Mouse (Mus musculus): ENCODE results near the gene Slc16a5. TPM values are rescaled to one million over a fixed set of nuclear protein-coding genes. Genes with fewer than 3 reads are reported as not detected.
"Not testable (repeated sequence)": the region's sequence is repeated elsewhere in the genome, so short reads cannot be mapped to it uniquely, and the experiment has no call there.

Slc16a5 gene
- total RNA-seq, 2 experiments from 2014 or later = not detected

DNA sequence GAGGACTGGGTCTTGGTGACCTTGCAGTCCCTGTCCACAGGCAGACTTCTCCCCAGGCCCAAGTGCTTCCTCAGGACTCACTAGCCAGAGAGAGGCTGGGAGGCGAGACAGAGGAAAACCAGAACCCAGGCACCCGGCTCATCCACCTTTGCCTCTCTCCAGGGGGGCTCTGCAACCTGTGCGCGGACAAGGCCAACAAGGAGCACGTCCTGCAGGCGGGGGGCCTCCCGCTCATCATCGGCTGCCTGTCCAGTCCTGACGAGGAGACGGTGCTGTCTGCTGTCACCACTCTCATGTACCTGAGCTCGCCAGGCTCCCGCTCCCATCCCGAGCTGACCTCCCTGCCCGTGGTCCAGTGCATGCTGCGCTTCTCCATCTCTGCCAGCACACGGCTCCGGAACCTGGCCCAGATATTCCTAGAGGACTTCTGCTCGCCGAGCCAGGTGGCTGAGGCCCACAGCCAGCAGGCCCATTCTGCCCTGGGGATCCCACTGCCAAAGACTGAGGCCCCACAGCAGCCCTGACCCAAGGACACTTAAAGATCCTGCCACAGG is 26.4 kb downstream of the Slc16a5 start:
- Histone ChIP-seq H3K27ac (no peak overlapping the region), H3K4me3 (no peak overlapping the region)
- DNase-seq (ENCODE audit: extremely low spot score in 1 of 2, low spot score in 2 of 2) = no peak
- intact Hi-C loops (cut with DNase I) = loop anchor here (10.0 kb wide), 1 partner anchor 226 kb away; no protein-coding TSS in a partner anchor
- TF ChIP-seq CTCF (IDR thresholded peaks at IDR 0.05) = no peak

DNA sequence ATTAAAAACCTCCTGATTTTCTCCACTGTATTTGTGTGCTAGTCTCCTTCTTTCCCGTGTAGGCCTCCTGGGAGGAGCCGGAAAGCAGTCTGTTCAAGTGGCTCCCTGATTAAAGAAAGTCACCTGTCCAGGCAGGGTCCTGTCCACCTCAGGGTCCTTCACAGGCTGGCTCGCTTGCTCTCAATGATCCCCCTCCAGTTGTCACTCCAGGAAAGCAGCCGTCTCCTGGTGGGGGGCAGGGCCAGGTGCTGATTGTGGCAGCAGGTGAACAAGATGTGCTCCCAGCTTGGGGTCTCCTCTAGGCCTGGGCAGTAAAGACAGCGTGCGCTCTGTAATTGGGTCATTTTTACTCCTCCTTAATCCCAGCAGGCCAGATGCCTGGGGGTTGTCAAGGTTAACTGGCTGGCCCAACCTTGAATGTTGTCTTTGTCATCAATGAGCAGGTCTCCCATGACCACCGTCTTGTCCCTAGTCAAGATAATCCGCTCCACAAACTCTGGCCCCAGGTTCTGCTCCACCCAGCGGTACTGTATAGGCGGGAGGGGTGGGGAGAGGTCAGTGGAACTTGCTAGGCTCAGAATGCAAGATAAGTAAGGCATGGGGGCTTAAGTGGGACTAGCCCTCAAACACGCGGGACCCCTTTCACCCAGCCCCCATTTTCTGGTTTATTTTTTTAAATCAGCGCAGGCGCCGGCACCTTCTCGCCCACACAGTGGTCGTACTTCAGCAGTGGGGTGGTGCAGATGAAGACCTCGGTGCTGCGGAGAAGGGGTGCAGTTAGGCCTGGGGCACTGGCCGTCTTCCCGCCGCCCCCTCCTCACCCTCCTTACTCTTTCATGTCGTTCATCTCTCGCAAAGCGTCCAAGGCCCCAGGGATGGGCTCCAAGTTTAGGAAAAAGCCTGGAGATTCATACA is 28.4 kb downstream of the Slc16a5 start:
- no peak for TF ChIP-seq CTCF (IDR thresholded peaks at IDR 0.05)
- intact Hi-C loops (cut with DNase I) = loop anchor here (1.0 to 10.0 kb wide), 2 partner anchors 24 to 324 kb away; partner anchors contain the start of genes Caskin2, Jpt1 and Tsen54
- H3K27ac ChIP-seq = peak overlapping the region; percentile 82
- peak overlapping the region; percentile 66 for H3K4me3 ChIP-seq
- DNase-seq (ENCODE audit: extremely low spot score in 1 of 2, low spot score in 2 of 2) = no peak

DNA sequence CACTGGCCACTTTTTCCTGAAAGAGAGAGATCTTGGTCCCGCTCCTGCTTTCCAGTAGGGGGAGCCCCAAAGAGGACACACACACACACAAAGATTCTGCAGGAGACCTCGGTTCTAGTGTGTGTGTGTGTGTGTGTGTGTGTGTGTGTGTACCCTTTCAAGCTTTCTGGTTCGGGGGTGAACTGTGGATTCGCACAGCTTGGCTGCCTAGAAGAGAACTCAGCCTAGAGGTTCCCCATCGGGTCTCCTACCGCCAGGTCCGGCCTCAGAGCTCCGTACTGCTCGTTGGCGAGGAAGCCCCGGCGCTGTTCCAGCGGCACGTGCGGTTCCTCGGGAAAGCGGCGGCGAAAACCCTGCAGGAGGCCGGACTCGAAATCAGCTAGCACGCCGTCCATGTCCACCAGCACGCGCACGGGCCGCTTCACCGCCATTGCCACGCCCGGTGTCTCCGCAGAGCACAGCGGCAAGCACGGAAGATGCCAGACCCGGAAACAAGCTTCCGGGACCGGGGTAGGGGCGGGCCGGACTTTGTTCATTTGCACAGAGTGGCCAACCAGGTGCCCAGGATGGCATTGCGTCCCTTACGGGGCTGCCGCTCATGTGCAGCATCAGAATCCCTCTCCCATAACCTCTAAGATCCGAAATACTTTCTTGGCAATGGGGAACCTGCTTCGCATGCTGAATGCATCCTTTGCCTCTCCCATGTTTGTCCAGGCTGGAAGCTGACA is 29.2 kb downstream of the Slc16a5 start, which contains the start of gene Nt5c:
Gene Nt5c, minus strand, starts transcription at position 507 of the 728 bp plus-strand sequence.
- Histone ChIP-seq H3K4me3 (peak within 1 kb of the TSS; percentile 66), H3K27ac (peak within 1 kb of the TSS; percentile 82)
- TF ChIP-seq CTCF (IDR thresholded peaks at IDR 0.05) = peak; percentile 80
- DNase-seq (ENCODE audit: extremely low spot score in 1 of 2, low spot score in 2 of 2) = peak; percentile 82 to 84
- intact Hi-C loops (cut with DNase I) = loop anchor here (1.0 to 10.0 kb wide), 3 partner anchors 23 to 323 kb away; partner anchors contain the start of genes Caskin2, Jpt1, Sumo2 and Tsen54

GRCm38 (mm10) chr11:115492387-115492786 is 30.1 kb downstream of the Slc16a5 start:
- TF ChIP-seq CTCF (IDR thresholded peaks at IDR 0.05) = no peak
- intact Hi-C loops (cut with DNase I) = loop anchor here (1.0 to 10.0 kb wide), 2 partner anchors 44 to 322 kb away; partner anchors contain the start of genes Caskin2, Sumo2 and Tsen54
- H3K27ac ChIP-seq = peak overlapping the region; percentile 82
- peak overlapping the region; percentile 66 for H3K4me3 ChIP-seq
- DNase-seq (ENCODE audit: extremely low spot score in 1 of 2, low spot score in 2 of 2) = no peak

- H3K27ac ChIP-seq; H3K4me3 ChIP-seq; DNase-seq (ENCODE audit: extremely low spot score in 1 of 2, low spot score in 2 of 2): not testable (repeated sequence)
- intact Hi-C loops (cut with DNase I) = loop anchor here (10.0 kb wide), 1 partner anchor 318 kb away; the partner anchor contains the start of genes Caskin2 and Tsen54
Measured at GRCm38 (mm10) chr11:115496559-115496958, 34.3 kb downstream of the Slc16a5 start.

DNA sequence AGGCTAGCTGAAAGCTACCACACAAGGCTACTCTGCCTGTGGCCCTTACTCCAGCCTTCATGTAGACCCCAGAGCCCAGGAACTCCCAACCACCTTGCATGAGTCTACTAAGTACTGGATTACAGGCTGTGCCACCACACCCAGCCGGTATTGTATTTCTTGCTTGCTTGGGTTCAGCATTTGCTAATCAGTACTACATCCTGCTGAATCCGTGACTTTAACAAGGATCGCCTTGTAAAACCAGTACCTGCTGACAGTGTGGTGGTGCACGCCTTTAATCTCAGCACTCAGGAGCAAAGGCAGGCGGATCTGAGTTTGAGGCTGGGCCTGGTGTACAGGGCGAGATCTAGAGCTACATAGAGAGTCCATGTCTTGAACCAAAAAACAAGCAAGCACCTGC is 40.4 kb downstream of the Slc16a5 start:
- intact Hi-C loops (cut with DNase I) = no loop called here
- Histone ChIP-seq H3K27ac (no peak overlapping the region), H3K4me3 (no peak overlapping the region)
- TF ChIP-seq CTCF (IDR thresholded peaks at IDR 0.05) = no peak
- no peak for DNase-seq (ENCODE audit: extremely low spot score in 1 of 2, low spot score in 2 of 2)

GRCm38 (mm10) chr11:115506586-115506985 is 44.3 kb downstream of the Slc16a5 start:
- no peak overlapping the region for H3K4me3 ChIP-seq
- no peak overlapping the region for H3K27ac ChIP-seq
- intact Hi-C loops (cut with DNase I) = no loop called here
- TF ChIP-seq CTCF (IDR thresholded peaks at IDR 0.05) = no peak
- DNase-seq (ENCODE audit: extremely low spot score in 1 of 2, low spot score in 2 of 2) = no peak

- intact Hi-C loops (cut with DNase I) = no loop called here
- DNase-seq (ENCODE audit: extremely low spot score in 1 of 2, low spot score in 2 of 2) = no peak
- H3K27ac ChIP-seq = no peak overlapping the region
- no peak for TF ChIP-seq CTCF (IDR thresholded peaks at IDR 0.05)
- H3K4me3 ChIP-seq = no peak overlapping the region
Measured at GRCm38 (mm10) chr11:115508061-115508460, 45.8 kb downstream of the Slc16a5 start.

- DNase-seq (ENCODE audit: extremely low spot score in 1 of 2, low spot score in 2 of 2) = no peak
- H3K4me3 ChIP-seq = no peak overlapping the region
- intact Hi-C loops (cut with DNase I) = no loop called here
Measured at GRCm38 (mm10) chr11:115509773-115510506, 47.7 kb downstream of the Slc16a5 start.

DNA sequence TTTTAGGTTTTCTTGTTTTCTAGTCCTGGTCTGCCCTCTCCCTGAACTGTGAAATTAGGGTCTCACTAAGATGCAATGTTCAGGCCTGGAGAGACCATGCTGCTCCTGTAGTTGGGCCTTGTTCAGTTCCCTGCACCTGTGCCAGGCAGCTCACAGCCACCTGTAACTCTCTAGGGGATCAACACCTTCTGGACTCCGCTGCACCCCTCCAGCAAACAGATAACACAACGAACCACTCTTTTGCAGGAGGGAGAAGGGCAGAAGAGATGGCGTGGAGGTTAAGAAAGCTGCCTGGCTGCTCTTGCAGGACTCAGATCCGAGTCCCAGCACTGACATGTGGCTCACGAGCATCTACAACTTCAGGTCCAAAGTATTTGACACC is 48.2 kb downstream of the Slc16a5 start:
- no peak for DNase-seq (ENCODE audit: extremely low spot score in 1 of 2, low spot score in 2 of 2)
- intact Hi-C loops (cut with DNase I) = no loop called here
- Histone ChIP-seq H3K27ac (no peak overlapping the region), H3K4me3 (no peak overlapping the region)
- no peak for TF ChIP-seq CTCF (IDR thresholded peaks at IDR 0.05)

More at GRCm38 (mm10) chr11:115509773-115510506, 47.7 kb downstream of the Slc16a5 start:
- no peak for TF ChIP-seq CTCF (IDR thresholded peaks at IDR 0.05)
- no peak overlapping the region for H3K27ac ChIP-seq

DNA sequence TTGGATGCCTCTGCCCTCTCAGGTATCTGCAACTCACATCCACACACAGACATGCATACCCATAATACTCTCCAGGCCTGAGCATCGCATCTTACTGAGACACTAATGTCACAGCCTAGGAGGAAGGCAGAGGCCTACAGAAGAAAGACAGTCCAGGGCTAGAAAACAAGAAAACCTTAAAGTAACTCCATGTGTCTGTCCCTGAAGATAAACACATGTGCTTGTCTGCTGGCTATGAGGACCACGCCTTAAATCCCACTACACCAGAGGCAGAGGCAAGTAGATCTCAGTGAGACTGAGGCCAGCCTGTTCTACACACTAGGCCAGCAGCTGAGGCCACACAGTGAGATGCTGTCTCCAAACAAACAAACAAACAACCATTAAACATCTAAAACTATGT is 48.8 kb downstream of the Slc16a5 start:
- Histone ChIP-seq H3K4me3 (no peak overlapping the region), H3K27ac (no peak overlapping the region)
- TF ChIP-seq CTCF (IDR thresholded peaks at IDR 0.05) = no peak
- intact Hi-C loops (cut with DNase I) = no loop called here
- DNase-seq (ENCODE audit: extremely low spot score in 1 of 2, low spot score in 2 of 2) = no peak
